8 mouse cellular contexts compared by ENCODE assay signal in genomic region chr5:113271207-113271811, GRCm38 (mm10). TPM values are rescaled to one million over a fixed set of nuclear protein-coding genes. Genes with fewer than 3 reads are reported as not detected.
A peak's percentile ranks its signal among the peaks of the same experiment; 100 is the strongest.
DNase-seq lines count a peak whose midpoint lies in the region.

No protein-coding gene starts in this region.

- peak; percentile 55 for DNase-seq in cerebellum, postnatal 25 days
- DNase-seq in cerebellum, postnatal 4 days (ENCODE audit: low spot score in 2 of 2), result no peak
- peak; percentile 32 for DNase-seq in retina, postnatal 1 day
- no peak for DNase-seq in retina, embryonic 14.5 days (ENCODE audit: low spot score)
- peak; percentile 54 to 59 for DNase-seq in layer of hippocampus, postnatal 10 days (ENCODE audit: low spot score in 2 of 2)
- DNase-seq in testis, postnatal 10 days (ENCODE audit: low spot score), result peak; percentile 68
- no peak for DNase-seq in kidney, adult 9 months
- DNase-seq in urinary bladder, adult 18-20 months (ENCODE audit: low spot score in 2 of 2), result no peak

RNA-seq across cellular contexts. Expression of gene Sgsm1, which starts 39.3 kb away (rescaled TPM):
- total RNA-seq in layer of hippocampus, postnatal 10 days (2021), result 10 to 100 TPM; 72.2 to 77.7 TPM

RNA-seq across cellular contexts. Expression of gene Tmem211, which starts 44.6 kb away (rescaled TPM):
- total RNA-seq in layer of hippocampus, postnatal 10 days (2021), result under 1 TPM in 1 of 2 experiments, not detected in 1; 0.18 TPM

RNA-seq across cellular contexts. Expression of gene 2900026A02Rik, which starts 50.3 kb away (rescaled TPM):
- total RNA-seq in layer of hippocampus, postnatal 10 days (2021), result 10 to 100 TPM; 55.4 to 56.9 TPM

Comparison
In these comparisons a context has a peak if more than half of its experiments do, and no peak if none do; other contexts are left out.
1. DNase-seq: peak in cerebellum, postnatal 25 days (2 of 2), retina, postnatal 1 day (single experiment), layer of hippocampus, postnatal 10 days (2 of 2) and testis, postnatal 10 days (single experiment); none in cerebellum, postnatal 4 days (0 of 2), retina, embryonic 14.5 days (single experiment), kidney, adult 9 months (single experiment) and urinary bladder, adult 18-20 months (0 of 2).